Mouse (Mus musculus): ENCODE measurements around the gene Lingo3.

DNA sequence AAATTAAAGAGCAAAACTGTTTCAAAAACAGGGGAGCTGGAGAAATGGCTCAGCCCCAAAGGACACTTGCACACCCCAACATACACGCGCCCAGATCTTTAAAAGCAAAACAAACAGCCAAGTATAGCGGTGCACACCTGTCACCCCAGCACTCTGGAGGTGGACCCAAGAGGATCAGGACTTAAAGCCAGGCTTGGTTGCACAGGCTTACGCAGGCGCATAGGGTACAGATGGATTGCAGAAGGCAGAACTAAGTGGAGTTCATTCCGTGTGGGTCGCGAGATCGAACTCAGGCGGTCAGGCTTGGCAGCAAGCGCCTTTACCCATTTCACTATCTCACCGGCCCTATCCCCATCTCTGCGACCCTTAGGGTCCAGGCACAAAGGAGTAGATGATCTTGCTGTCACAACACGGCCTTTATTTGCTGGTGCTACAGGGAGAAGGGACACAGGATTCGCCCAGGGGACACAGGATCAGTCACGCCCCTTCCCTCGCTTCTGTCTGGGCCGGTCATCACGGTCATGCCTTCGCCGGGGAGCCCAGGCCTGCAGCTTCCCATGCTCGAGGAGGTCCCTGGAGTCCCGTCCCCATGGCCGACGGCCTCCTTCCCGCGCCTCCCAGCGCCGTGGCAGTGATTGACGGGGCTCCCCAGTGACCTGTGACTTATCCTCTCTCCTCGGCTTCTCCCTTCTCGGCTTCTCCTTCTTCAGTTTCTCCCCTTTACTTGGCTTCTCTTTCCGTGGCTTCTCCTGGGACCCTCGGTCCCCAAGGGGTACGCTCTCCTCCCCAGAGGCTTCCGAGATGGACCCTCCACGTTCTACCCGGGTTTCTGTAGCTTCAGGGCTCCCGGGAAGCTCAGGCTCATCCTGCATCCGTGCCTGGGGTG is 35.5 kb downstream of the Lingo3 start:
- TF ChIP-seq CTCF (IDR thresholded peaks at IDR 0.05; ENCODE audit: low read depth) (no peak), EP300 (optimal IDR thresholded peaks at IDR 0.05) (no peak)

All from stomach, postnatal 0 days (tissue).